Mouse (Mus musculus) brain, embryonic 14.5 days (tissue): Measurements from ENCODE around the gene Tmem120b.

Experiments
- CTCF ChIP-seq: fragments of 200-500 bp; IDR thresholded peaks from 2 replicates; pipeline ENCODE4 v1.5.1; 2012; ENCODE audit warnings: inconsistent platforms, mild to moderate bottlenecking, moderate library complexity, borderline replicate concordance; ENCODE audit not compliant: insufficient read depth, insufficient read length; ENCODE audit errors: extremely low read depth
- POLR2A ChIP-seq: fragments of 200-500 bp; IDR thresholded peaks from 2 replicates; pipeline ENCODE4 v1.6.1; 2012; ENCODE audit warnings: mild to moderate bottlenecking, inconsistent platforms, borderline replicate concordance; ENCODE audit not compliant: poor library complexity, insufficient read depth, insufficient read length, severe bottlenecking; ENCODE audit errors: extremely low read depth

DNA sequence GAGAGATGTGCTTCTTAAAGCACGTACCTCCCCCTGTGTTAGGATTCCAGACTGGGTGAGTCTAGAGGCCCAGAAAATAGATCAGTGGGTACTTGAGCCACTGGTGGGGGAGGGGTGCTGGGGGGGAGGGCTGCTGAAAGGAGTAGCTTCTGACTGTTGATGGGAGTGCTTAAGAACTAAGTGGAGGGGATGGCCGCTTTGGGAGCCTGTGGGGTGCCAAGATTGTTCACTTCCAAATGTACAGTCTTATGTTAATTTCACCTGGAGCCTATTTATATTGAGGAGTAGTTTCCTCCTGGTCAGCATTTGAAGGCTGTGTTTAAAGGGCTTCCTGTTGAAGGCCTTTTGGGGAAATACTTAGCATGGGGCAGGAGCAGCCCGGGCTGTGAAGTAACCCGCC lies 89.8 kb downstream of the Tmem120b start:
- TF ChIP-seq POLR2A (no peak), CTCF (no peak)
